ENCODE assay signal across 1 mouse cellular context in the genomic region with DNA sequence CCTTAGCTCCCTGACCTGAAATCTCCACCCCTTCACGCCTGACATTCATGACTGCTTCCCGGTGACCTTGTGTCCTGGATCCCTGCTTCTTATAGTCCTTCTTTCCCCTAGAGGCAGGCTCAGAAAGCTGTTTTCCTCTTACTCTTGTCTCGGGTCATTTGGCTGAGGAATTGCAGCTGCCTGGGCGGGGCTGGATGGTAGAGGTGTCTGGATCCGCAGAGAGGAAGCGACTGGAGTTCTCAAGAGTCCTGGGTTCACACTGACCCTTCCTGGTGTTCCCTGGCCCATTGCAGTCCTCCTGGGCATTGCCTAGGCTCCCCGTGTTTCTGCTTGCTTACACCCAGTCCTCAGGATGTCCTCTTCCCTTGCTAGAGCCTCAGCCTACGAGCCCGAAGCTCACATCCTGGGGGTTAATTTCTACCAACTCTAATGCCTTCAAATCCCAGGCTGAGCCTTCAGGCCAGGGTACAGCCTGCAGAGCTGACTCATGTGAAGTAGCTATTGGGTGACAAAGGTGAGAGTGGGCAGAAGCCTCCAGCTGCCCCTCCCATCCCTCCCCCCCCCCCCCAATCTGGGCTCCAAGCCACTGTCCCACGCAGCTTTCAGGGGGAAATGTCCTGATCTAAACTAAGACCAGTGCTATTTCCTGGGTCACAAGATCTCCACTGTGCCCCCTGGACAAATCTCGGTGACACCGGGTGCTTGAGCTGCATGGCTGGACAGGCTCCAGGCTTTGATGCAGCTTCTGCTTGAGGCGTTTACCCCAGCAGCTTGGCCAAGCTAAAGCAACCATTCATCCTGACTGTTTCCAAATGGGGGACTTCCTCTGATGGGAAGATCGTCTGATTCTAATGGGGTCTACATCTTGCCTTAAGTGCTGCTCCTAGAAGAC.
TF ChIP-seq lines count a peak whose summit lies in the region.

No protein-coding gene starts in this region.

TF ChIP-seq in CH12.LX, 34 proteins besides CTCF, POLR2A, EP300 and RAD21 (continued from another document):
- TF ChIP-seq MYC (IDR thresholded peaks at IDR 0.05; ENCODE audit: low read depth, low read length) (no peak), JUN (IDR thresholded peaks at IDR 0.05; ENCODE audit: insufficient read depth, low read depth, low read length) (no peak), BHLHE40 (IDR thresholded peaks at IDR 0.05; ENCODE audit: low read depth, low read length) (no peak), MXI1 (IDR thresholded peaks at IDR 0.05; ENCODE audit: low read depth, low read length) (no peak), CHD1 (IDR thresholded peaks at IDR 0.05; ENCODE audit: low read depth, low read length) (no peak)
